Mouse (Mus musculus) kidney, postnatal 0 days (tissue): ENCODE results near the gene Clptm1. TPM values are rescaled to one million over a fixed set of nuclear protein-coding genes. Genes with fewer than 3 reads are reported as not detected.
"Not testable (repeated sequence)": the region's sequence is repeated elsewhere in the genome, so short reads cannot be mapped to it uniquely, and the experiment has no call there.

ENCODE experiments used
- ATAC-seq: fragments of 200-750 bp; cut with Nextera tagmentation; replicated peaks from 2 replicates; pipeline ENCODE4 v1.8.0; 2017; ENCODE audit warnings: low read depth, moderate number of reproducible peaks, moderate TSS enrichment, moderate library complexity; ENCODE audit not compliant: low FRiP score
- DNase-seq: peaks from one replicate; pipeline ENCODE4 v3.0.0-alpha.2; 2016; ENCODE audit warnings: low spot score
- H3K27ac ChIP-seq: fragments of 300-500 bp; sonication (generic); 2 replicates; pipeline ENCODE4 v1.5.1; 2014; ENCODE audit warnings: mild to moderate bottlenecking
- H3K27me3 ChIP-seq: fragments of 300-500 bp; sonication (generic); 2 replicates; pipeline ENCODE4 v1.6.1; 2014; ENCODE audit warnings: low read length, mixed read lengths; ENCODE audit not compliant: insufficient read depth
- H3K36me3 ChIP-seq: fragments of 300-500 bp; sonication (generic); 2 replicates; pipeline ENCODE4 v1.6.1; 2014; ENCODE audit warnings: low read length, mixed read lengths; ENCODE audit not compliant: insufficient read depth
- H3K4me1 ChIP-seq: fragments of 300-500 bp; sonication (generic); replicated peaks from 2 replicates; pipeline ENCODE4 v1.6.1; 2014; ENCODE audit warnings: antibody characterized with exemption, low read length, mixed read lengths; ENCODE audit not compliant: insufficient read depth
- H3K4me2 ChIP-seq: fragments of 300-500 bp; sonication (generic); 2 replicates; pipeline ENCODE4 v1.6.1; 2014; ENCODE audit warnings: mild to moderate bottlenecking, low read length, moderate library complexity, mixed read lengths
- H3K4me3 ChIP-seq: fragments of 300-500 bp; sonication (generic); replicated peaks from 2 replicates; pipeline ENCODE4 v1.5.1; 2014; ENCODE audit warnings: low read depth, low read length
- H3K9ac ChIP-seq: fragments of 300-500 bp; sonication (generic); 2 replicates; pipeline ENCODE4 v1.6.1; 2014; ENCODE audit warnings: low read depth, low read length
- H3K9me3 ChIP-seq: fragments of 300-500 bp; sonication (generic); replicated peaks from 2 replicates; pipeline ENCODE4 v1.6.1; 2016; ENCODE audit warnings: low read length, inconsistent platforms, mixed read lengths
- CTCF ChIP-seq: IDR thresholded peaks from 2 replicates; pipeline ENCODE4 v1.5.1; 2016; ENCODE audit warnings: antibody characterized with exemption, low read depth, mild to moderate bottlenecking, moderate library complexity
- WGBS: fragments of 180-500 bp; shearing (Covaris S2); extraction: QIAGEN DNeasy Blood & Tissue Kit; methylation state at CpG from one replicate; pipeline ENCODE4 v1.1.7; 2014; 5-methylcytosine and 5-hydroxymethylcytosine counted together
- polyA plus RNA-seq: library from polyadenylated mRNA; unstranded; fragments of >200 nt; fragmentation: Nextera tagmentation; extraction: Ambion mirVana; gene quantifications from 2 replicates; pipeline ENCODE4 v1.2.1, GENCODE M21; 2015

Gene Clptm1
- polyA plus RNA-seq, 1 experiment from 2014 or later, result 96.9 TPM

DNA sequence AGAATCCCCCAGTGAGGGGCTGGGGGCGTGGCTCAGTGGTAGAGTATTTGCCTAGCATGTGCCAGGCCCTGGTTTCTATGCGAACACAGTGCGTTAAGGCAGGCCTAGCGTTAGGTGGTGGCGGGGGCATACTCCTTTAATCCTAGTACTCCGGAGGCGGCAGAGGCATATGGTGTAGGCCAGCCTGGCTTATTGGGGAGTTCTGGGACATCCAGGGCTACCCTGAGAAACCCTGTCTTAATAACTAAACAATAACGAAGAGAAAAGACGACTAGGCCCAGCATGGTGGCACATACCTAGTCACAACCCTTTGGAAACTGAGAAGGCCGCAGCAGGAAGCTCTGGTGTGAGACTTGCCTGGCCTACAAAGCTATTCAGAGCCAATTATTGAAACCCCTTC lies 23.3 kb upstream of the Clptm1 start:
- H3K4me2 ChIP-seq, result no peak overlapping the region
- WGBS, result 92% methylated on average over 10 of the region's 10 CpGs
- TF ChIP-seq CTCF, result no peak
- H3K4me1 ChIP-seq, result peaks cover under 1% of the 10 kb centered on the region
- H3K9me3 ChIP-seq, result no peaks in the 10 kb centered on the region
- no peaks in the 10 kb centered on the region for H3K27me3 ChIP-seq
- DNase-seq (no peak), ATAC-seq (no peak)
- no peak overlapping the region for H3K9ac ChIP-seq
- no peaks in the 10 kb centered on the region for H3K36me3 ChIP-seq
- no peak overlapping the region for H3K4me3 ChIP-seq
- H3K27ac ChIP-seq, result no peak overlapping the region

DNA sequence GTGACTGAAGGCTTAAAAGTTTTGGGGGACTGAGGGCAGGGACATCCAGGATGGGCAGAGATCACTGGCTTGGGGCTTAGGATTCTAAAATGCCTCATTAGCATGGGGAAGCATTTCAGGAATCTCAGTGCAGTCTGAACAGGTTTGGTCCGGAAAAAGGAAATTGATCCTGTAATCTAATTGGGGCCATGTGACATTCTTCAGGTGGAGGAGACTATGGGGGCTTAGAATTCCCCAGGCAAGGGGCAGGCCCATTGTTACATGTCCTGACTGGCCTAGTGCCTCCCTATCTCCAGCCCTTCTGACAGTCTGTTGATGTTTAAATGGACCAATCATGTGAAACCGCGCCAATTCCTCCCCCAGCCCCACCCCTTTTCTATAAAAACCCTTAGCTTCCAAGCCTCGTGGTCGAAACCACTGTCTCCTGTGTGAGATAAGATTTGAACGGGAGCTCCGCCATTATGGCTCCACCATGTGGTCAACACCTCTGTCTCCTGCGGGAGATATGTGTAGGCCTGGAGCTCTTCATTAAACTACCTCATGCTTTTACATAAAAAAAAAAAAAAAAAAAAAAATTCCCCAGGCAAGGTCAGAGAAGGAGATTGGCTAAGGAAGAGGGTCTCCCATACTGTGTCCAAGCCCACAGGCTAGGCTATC lies 22.2 kb upstream of the Clptm1 start:
- H3K9ac ChIP-seq, H3K27me3 ChIP-seq, H3K36me3 ChIP-seq, H3K4me3 ChIP-seq, H3K27ac ChIP-seq, H3K4me1 ChIP-seq, DNase-seq, H3K4me2 ChIP-seq, H3K9me3 ChIP-seq: not testable (repeated sequence)
- 64% methylated on average over 8 of the region's 8 CpGs for WGBS
- TF ChIP-seq CTCF, result peak; percentile 5; the same call in 1 of the 2 replicates
- 0 out of 2 replicates have a peak, but pooled peaks have one; percentile 15 for ATAC-seq

DNA sequence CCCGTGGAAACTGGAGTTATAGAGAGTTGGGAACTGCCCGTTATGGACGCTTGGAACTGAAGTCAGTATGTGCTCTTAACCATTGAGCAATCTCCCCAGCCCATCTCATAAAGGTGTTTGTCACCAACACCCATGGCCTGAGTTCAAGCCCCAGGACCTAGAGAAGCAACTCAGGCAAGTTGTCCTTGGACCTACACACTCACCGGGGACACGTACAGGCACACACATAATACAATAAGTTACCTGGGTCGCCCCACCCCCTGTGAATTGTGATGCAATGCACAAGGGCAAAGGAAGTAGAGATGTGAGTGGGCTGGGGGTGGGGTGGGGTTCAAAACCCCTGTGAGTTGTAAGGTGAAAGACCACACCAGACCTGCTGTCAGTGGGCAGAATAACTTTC lies 21.7 kb upstream of the Clptm1 start:
- no peaks in the 10 kb centered on the region for H3K27me3 ChIP-seq
- H3K36me3 ChIP-seq, result no peaks in the 10 kb centered on the region
- TF ChIP-seq CTCF, result no peak
- no peak overlapping the region for H3K4me3 ChIP-seq
- H3K4me1 ChIP-seq, result no peaks in the 10 kb centered on the region
- 0 out of 2 replicates have a peak, but pooled peaks have one; percentile 14 for ATAC-seq
- WGBS, result 83% methylated on average over 6 of the region's 6 CpGs
- no peaks in the 10 kb centered on the region for H3K9me3 ChIP-seq
- no peak overlapping the region for H3K9ac ChIP-seq
- DNase-seq, result no peak
- no peak overlapping the region for H3K4me2 ChIP-seq
- H3K27ac ChIP-seq, result no peak overlapping the region

DNA sequence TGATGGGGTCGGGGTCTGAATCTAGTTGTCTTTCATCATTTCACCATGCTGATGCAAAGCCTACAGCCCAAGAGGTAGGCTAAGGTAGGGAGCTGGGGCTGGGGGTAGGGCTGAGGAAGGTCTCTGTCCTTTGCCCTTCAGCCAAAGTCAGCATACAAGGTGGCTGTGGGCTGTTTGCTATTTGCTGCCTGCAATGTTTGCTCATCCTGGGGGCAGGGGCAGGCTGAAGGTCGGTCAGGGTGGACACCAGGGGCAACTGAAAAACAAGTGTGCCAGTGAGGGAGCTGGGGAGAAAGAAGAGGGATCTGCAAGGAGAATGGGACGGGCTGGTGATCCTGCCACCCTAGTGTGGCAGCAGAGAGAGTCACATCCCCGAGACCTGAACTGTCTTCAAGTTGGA lies 20.5 kb upstream of the Clptm1 start:
- DNase-seq (no peak), ATAC-seq (no peak)
- no peak overlapping the region for H3K4me3 ChIP-seq
- no peak overlapping the region for H3K27ac ChIP-seq
- no peaks in the 10 kb centered on the region for H3K9me3 ChIP-seq
- 60% methylated on average over 4 of the region's 4 CpGs for WGBS
- H3K4me1 ChIP-seq, result no peaks in the 10 kb centered on the region
- TF ChIP-seq CTCF, result no peak
- H3K4me2 ChIP-seq, result no peak overlapping the region
- no peaks in the 10 kb centered on the region for H3K36me3 ChIP-seq
- no peak overlapping the region for H3K9ac ChIP-seq
- H3K27me3 ChIP-seq, result no peaks in the 10 kb centered on the region

DNA sequence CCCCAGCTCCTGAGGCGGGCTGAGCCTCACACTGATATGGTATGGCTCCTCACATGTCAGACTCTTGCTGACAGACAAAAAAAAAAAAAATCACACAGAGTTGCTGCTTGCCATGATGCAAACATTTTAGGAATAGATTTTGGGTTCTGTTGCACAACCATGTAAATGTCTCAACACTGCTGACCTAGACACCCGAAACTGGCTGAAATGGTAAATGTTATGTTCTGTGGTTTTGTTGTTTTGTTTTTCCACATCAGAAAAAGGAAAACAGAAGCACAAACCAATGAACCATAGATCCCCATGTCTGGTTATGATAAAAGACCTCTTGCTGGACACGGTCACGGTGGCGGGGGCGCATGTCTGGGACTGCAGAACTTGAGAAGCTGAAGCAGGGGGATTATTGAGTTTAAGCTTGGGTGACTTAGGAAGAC lies 19.0 kb upstream of the Clptm1 start:
- H3K27me3 ChIP-seq, result no peaks in the 10 kb centered on the region
- no peaks in the 10 kb centered on the region for H3K36me3 ChIP-seq
- no peak overlapping the region for H3K4me2 ChIP-seq
- H3K4me3 ChIP-seq, result no peak overlapping the region
- ATAC-seq, result no peak
- H3K9me3 ChIP-seq, result no peaks in the 10 kb centered on the region
- no peak overlapping the region for H3K27ac ChIP-seq
- DNase-seq, result no peak
- H3K4me1 ChIP-seq, result no peaks in the 10 kb centered on the region
- H3K9ac ChIP-seq, result no peak overlapping the region
- WGBS, result 69% methylated on average over 6 of the region's 6 CpGs
- no peak for TF ChIP-seq CTCF

DNA sequence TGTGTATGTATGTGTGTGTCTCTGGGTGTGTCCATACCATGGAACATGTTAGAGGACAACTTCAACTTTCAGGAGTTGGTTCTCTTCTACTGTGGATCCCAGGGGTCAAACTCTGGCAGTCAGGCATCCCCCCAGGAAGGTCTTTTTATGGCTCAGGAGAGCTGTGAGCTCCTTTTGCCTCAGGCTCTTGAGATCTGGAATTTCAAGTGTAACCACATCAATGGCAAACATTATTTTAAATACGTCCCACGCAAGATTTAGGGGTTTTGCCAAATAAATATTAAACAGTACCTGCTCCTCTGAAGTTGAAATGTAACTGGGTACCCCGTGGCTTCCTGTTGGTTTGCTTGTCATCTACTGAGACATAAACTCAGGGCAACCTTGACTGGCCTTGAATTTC lies 18.1 kb upstream of the Clptm1 start:
- no peak overlapping the region for H3K9ac ChIP-seq
- no peak for ATAC-seq
- H3K27me3 ChIP-seq, result no peaks in the 10 kb centered on the region
- TF ChIP-seq CTCF, result no peak
- WGBS, result 67% methylated on average over 3 of the region's 3 CpGs
- no peak overlapping the region for H3K4me3 ChIP-seq
- no peak overlapping the region for H3K27ac ChIP-seq
- no peaks in the 10 kb centered on the region for H3K36me3 ChIP-seq
- H3K9me3 ChIP-seq, result no peaks in the 10 kb centered on the region
- no peaks in the 10 kb centered on the region for H3K4me1 ChIP-seq
- no peak overlapping the region for H3K4me2 ChIP-seq
- DNase-seq, result no peak

DNA sequence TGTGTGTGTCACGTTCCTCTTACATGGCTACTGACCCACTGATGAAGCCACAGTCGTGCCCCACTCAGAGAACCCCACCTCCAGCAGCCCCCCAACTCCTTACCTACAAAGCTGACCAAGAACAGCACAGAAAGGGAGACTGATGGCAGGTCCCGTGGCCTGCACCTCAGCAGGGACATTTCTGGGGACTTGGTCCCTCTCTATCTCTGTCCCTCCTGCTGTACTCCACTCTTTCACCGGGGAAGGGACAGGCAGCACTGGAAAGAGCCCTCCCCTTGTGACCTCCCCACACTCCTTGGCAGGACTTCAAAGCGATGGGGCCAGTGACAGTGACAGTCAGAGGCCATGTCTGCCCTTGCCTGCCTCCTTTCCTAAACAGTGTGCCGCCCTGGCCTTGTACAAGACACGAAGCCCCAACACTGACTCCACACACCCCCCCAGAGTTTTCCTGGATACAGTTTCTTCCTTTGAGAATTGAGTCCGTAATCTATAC lies 16.4 kb upstream of the Clptm1 start, which contains the start of the genes Gm44805 and Apoc4:
Gene Gm44805 (minus strand): TSS at position 222 of the 493 bp plus-strand sequence.
Gene Apoc4 (minus strand): TSS at position 278 of the 493 bp plus-strand sequence.
- no peak within 1 kb of the TSS for H3K4me3 ChIP-seq
- H3K27me3 ChIP-seq, result no peaks in the 10 kb centered on the region
- DNase-seq (no peak), ATAC-seq (no peak)
- no peak within 1 kb of the TSS for H3K27ac ChIP-seq
- H3K4me2 ChIP-seq, result no peak within 1 kb of the TSS
- no peaks in the 10 kb centered on the region for H3K36me3 ChIP-seq
- H3K9me3 ChIP-seq, result no peaks in the 10 kb centered on the region
- H3K4me1 ChIP-seq, result no peaks in the 10 kb centered on the region
- H3K9ac ChIP-seq, result no peak within 1 kb of the TSS
- TF ChIP-seq CTCF, result no peak
- 51% methylated on average over 8 of the region's 8 CpGs for WGBS
